Mouse (Mus musculus): ENCODE measurements at regions not wholly inside any gene's neighbourhood (a gene's known extent, or its start where the extent isn't known, plus 50 kb on each side); places are given as distances from the start of the nearest gene placed in this dataset.

- DNase-seq, result no peak
Observed at GRCm38 (mm10) chr12:58901931-58902330, 109.9 kb downstream of the Sec23a start.

- DNase-seq, result no peak
Observed at GRCm38 (mm10) chr12:58875808-58876207, 136.0 kb downstream of the Sec23a start.

DNA sequence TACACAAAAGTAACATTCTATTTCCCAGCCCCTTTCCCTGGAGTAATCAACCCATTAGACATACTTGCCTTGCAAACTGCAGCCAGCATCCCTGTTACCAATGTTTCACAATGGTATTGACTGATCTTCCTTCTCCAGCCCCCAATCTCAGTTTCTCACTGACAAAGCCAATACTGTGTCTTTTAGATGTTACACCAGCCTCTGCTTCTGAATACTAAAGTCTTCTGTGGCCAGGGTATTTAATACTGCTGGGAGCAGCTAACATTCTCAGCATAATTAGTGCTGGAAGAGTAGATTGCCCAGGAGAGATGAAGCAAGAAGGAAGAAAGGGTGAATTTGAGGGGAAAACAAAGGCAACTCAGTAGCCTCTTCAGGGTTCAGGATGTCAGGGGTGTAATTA, 139.4 kb downstream of the Sec23a start:
- DNase-seq, result no peak

DNA sequence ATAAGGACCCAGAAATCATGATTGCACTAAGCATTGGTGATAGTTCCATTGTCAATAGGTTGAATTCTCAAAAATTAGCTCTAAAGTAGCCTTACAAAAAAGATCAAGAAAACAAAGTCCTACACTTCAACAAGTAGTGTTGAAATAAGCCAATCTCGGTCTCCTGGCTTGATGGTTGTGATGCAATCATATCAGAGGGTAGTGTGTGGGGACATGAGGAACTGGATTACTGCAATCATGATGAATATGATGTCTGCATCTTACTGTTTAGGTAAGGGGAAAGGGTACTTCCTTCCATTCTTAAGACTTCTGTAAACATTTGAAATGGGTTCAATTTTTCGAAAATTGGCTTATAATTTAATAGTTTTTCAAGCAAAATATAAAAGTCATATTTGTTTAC, 155.3 kb downstream of the Sec23a start:
- DNase-seq, result no peak

DNA sequence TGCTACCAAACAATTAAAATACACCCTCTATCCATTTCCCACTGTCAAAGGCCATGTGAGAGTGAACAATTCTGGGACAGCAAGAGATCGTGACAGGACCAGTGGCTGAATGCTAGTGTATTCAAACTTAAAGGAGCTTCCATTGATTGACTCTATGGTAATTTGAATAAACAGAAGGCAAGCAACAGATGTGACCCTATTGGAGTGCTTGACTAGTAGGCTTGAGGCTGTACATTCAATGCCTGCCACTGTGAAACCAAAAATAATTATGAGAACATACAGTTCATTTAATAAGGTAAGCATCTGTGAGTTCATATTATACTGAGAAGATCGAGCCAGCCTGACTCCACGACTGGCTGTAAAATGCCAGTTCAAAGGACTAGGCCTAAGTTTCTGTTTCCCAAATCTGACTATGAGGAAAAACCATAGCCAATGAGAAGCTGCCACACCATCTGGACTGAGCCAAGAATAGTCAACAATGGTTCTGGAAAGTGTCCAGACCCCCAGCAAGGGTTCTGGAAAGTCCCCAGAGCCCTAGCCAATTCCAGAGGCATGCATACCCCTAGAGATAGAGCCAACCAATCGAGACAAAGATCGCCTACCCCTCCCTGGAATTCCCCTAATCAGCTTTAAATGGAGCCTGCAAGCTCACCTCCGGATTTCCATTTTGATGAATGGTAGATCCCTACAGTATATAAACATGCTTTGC, 160.0 kb downstream of the Sec23a start:
- DNase-seq, result no peak

- DNase-seq, result no peak
Observed at GRCm38 (mm10) chr12:58829656-58830055, 182.2 kb downstream of the Sec23a start.

DNA sequence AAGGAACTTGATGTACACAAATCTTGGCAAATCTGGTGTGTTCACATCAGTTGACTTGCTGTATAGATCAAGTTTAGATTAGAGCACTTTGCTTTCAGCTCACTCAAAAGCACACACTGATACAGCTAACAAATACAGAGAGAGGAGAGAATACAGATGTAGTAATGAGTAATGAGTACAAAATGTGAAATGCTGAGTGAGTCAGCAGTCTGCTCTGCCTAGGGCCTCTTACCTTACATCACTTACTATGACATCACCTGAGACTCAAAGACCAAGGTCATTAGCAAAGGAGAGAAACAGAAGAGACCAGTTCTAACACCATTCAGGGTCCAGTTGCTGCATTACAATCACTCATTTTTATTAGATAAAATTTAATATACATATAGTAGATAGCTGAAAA, 184.0 kb downstream of the Sec23a start:
- no peak for DNase-seq

DNA sequence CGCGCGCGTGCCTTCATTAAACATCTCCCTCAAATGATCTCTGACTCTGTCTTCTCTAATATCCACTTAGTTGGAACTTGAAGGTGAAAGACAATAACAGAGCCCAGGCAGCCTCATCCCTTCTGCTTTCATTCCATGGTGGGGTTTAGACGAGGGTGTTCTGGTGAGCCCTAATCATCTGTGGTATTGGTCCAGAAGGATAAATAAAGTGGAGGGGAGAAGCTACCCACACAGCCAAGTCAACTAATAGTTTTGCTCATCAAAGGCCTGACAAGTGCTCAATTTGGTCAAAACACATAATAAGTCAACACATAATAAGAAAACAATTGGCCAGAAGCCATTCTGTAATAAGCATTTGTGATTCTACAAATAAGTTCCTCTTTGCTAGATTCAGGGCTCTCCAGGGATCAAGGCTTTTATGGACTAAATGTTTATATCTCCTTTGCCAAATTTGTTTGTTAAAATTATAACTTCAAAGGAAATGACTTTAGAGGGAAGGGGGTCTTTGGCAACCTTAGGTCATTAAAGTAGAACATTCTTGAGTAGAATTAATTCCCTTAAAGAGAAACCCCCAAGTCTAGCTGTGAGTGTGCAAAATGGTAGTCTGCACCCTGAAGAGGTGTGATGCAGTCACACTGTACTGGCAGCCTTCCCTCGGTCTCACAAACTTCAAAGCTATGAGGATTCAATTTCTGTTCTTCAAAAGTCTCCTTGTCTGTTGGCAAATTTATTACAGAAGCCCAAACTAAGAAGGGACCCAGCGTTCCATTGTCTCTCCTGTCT, 186.5 kb downstream of the Sec23a start:
- no peak for DNase-seq

GRCm38 (mm10) chr12:58822971-58823370, 188.8 kb downstream of the Sec23a start:
- DNase-seq, result no peak

DNA sequence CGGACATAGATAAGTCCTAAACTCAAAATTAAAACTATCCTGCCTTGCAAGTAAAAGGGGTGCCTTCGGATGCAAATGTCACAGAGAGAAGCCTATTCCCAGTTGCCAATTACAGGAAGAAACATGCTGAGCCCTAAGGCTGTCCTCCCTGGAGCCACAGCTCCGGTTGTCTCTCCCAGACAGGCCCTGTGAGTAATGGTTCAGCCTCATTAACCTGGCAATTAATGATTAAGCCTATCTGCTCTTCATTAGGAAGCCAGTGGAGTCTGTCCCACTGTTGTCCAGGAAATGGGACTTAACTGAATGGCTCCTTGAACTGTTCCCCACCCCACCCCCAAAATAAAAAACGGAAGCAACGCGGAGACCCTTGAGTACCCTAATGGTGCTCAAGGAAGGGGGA, 207.7 kb downstream of the Sec23a start:
- no peak for DNase-seq

DNA sequence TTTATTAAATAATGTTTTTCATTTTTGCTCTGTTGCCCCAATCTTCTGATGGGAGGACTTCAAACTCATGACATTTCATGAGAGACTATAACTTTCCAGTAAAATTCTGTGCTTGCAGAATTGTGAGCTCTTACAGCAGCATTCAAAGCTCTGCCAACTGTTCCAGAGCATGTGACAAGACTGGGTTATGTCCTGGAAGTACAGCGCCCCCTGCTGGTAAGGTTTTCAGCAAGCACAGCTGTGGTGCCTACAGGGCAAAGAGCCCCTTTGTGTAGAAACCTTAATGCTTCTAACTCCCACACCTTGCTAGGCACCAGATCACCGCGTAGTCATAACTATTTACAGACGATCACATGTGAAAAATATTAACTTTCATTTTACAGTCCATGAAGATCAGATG, 209.4 kb downstream of the Sec23a start:
- peak; percentile 91 for DNase-seq

Measured in right cerebral cortex, postnatal 14 days (tissue).